Mouse (Mus musculus): Measurements from ENCODE around the gene Pi4ka. TPM values are rescaled to one million over a fixed set of nuclear protein-coding genes. Genes with fewer than 3 reads are reported as not detected.

The Pi4ka gene
- 147 and 148 TPM in 2 replicates for polyA plus RNA-seq (2012; rRNA removed)

DNA sequence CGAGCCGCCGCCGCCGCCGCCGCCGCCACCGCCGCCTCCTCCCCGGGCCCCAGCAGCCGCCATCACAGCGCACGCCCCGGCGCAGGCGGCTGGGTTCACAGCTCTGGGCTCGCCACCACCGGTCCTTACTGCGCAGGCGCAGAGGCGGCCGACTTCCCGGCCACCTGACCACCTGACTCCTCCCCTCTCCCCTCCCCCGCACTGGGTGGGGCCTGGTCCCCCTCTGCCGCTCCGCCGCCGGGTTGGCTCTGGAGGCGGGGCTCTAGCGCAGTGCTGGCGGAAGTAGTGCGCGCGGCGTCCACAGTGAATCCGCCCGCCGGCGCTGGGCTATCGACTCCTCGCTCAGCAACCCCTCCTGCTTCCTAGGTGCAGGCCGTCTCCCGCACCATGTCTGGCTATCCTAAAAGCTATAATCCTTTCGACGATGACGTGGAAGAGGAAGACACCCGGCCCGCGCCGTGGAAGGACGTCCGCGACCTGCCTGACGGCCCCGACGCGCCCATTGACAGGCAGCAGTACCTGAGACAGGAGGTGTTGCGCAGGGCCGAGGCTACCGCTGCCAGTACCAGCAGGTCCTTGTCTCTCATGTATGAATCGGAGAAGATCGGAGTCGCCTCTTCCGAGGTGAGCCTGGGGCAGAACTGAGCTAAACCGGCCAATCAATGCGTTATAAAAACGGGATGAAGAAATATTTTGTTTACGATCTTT is at the start of gene Pi4ka, which contains the start of gene Snap29:
Gene Pi4ka (minus strand): TSS at position 579 of the 708 bp plus-strand sequence.
Gene Snap29 (plus strand): TSS at position 251 of the 708 bp plus-strand sequence.

GRCm38 (mm10) chr16:17451541-17452372 is 45.6 kb upstream of the Pi4ka start, which contains the start of gene Crkl:
Gene Crkl (plus strand): TSS chr16:17451987.

DNA sequence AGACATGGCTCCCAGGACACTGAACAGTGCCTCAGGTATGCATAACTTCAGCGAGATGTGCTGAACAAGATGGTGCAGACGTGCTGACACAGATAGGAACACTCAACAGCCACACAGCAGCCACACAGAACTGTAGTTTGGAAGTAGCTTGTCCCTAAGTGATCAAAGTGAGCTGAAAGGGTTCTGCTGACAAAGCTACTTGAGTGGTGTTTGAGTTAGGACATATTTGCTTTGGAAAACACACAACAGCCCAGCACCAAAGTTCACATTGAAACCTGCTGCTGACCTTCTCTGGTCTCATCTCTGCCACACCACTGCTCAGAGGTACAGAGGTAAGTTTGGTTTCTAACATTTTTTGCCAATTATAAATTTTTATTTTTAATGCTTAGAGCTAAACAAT is 75.0 kb downstream of the Pi4ka start, which contains the start of gene Serpind1:
Gene Serpind1 (plus strand): TSS at position 256 of the 400 bp plus-strand sequence.

DNA sequence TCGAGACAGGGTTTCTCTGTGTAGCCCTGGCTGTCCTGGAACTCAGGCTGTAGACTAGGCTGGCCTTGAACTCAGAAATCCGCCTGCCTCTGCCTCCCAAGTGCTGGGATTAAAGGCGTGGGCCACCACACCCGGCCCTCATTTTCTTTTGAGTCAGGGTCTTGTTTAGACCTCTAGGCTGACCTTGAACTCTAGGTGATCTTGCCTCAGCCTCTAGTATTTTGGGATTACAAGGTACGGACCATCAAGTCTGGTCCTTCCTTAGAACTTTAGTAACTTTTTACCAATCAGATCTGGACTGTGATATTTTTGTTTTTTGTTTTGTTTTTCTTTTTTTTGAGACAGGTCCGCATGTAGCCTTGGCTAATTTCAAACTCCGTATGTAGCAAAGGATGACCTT is 130.4 kb downstream of the Pi4ka start, which contains the start of gene Tmem191c:
Gene Tmem191c (plus strand): TSS at position 357 of the 400 bp plus-strand sequence.

DNA sequence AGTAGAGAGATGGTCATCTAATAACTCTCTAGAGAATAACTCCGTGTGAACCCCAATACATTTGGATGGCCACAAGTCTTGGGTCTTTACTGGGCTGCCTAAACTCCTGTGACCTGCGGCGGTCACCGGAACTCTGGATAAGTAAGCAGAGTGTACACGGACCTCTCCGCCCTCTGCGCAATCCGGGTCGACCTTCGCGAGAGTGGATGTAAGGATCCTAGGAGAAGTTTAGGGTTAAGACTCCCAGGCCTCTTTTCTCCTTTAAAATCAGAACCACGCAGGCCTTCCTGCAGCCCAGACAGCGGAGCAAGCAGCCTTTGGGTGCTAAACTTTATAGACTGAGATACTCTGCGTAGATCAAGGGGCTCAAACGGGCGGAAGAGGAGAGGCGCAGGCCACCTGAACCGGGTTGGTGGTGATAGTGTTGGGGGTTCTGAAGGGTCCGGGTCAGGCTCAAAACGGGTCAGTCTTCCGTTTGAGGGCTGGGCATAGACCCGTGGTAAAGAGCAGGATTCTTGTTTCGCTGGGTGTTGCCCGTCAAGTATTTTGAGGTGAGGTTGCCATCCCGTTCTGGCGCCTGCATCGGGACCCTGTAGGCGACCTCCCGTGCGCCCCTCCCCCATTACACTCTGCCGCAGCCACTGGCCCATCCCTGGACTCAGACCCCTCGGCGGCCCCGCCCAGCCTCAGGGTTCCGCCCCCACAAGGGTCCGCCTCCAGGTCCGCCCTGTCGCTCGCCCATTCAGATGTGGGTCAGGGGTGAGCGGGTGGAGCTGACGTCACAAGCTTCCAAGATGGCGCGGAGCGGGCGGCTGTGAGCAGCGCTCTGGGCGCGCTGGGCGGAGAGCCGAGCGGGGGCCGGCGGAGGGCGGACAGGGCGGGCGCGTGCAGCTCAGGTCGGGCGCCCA is 173.1 kb downstream of the Pi4ka start, which contains the start of gene Hic2:
Gene Hic2 (plus strand): TSS at position 779 of the 908 bp plus-strand sequence.

Other genes with a start within 250 kb of the Pi4ka start
- gene Ube2l3, start 203.7 kb downstream of the Pi4ka start, polyA plus RNA-seq (2012; rRNA removed), result 113 and 116 TPM in 2 replicates
- gene Rimbp3, start 197.7 kb downstream of the Pi4ka start, polyA plus RNA-seq (2012; rRNA removed), result 1.6 TPM in 2 replicates
- 9.2 and 10.8 TPM in 2 replicates for gene Hic2, start 172.7 kb downstream of the Pi4ka start, polyA plus RNA-seq (2012; rRNA removed)
- gene Tmem191c, start 130.2 kb downstream of the Pi4ka start, polyA plus RNA-seq (2012; rRNA removed), result 128 and 133 TPM in 2 replicates
- gene Serpind1, start 74.9 kb downstream of the Pi4ka start, polyA plus RNA-seq (2012; rRNA removed), result 2.3 and 3.2 TPM in 2 replicates
- gene Snap29, start 328 bp downstream of the Pi4ka start, polyA plus RNA-seq (2012; rRNA removed), result 13.4 and 15.1 TPM in 2 replicates
- 29.0 and 30.0 TPM in 2 replicates for gene Crkl, start 45.7 kb upstream of the Pi4ka start, polyA plus RNA-seq (2012; rRNA removed)
- 20.4 and 27.5 TPM in 2 replicates for gene Aifm3, start 83.3 kb upstream of the Pi4ka start, polyA plus RNA-seq (2012; rRNA removed)
- gene Lztr1, start 102.4 kb upstream of the Pi4ka start, polyA plus RNA-seq (2012; rRNA removed), result 309 and 326 TPM in 2 replicates
- gene Thap7, start 124.8 kb upstream of the Pi4ka start, polyA plus RNA-seq (2012; rRNA removed), result 67.3 and 67.7 TPM in 2 replicates
- gene Lrrc74b, start 154.9 kb upstream of the Pi4ka start, polyA plus RNA-seq (2012; rRNA removed), result 0.82 and 1.6 TPM in 2 replicates
- gene P2rx6, start 155.6 kb upstream of the Pi4ka start, polyA plus RNA-seq (2012; rRNA removed), result 1.5 and 2.2 TPM in 2 replicates
- gene Slc7a4, start 176.9 kb upstream of the Pi4ka start, polyA plus RNA-seq (2012; rRNA removed), result 51.3 and 52.5 TPM in 2 replicates
- gene Smpd4, start 213.0 kb upstream of the Pi4ka start, polyA plus RNA-seq (2012; rRNA removed), result 86.7 TPM in 2 replicates
- 14.4 and 16.5 TPM in 2 replicates for gene Ccdc74a, start 240.2 kb upstream of the Pi4ka start, polyA plus RNA-seq (2012; rRNA removed)